ENCODE assay signal across 25 mouse cellular contexts in genomic region chr7:128107462-128107861, GRCm38 (mm10). TPM values are rescaled to one million over a fixed set of nuclear protein-coding genes. Genes with fewer than 3 reads are reported as not detected.
A peak's percentile ranks its signal among the peaks of the same experiment; 100 is the strongest.
DNase-seq lines count a peak whose midpoint lies in the region; ATAC-seq lines count a peak whose summit lies in the region.
"Had no signal": no experiment of that assay in that cellular context is flagged by ENCODE, and none has a peak within 500 bp of the region (broad histone marks: within the 10 kb centered on the region; RNA-seq: fewer than 3 reads in every experiment).

No protein-coding gene starts in this region.

- no peaks in the 10 kb centered on the region for H3K36me3 ChIP-seq in forebrain, embryonic 11.5 days (ENCODE audit: control insufficient read depth, insufficient read depth, low read length)
- no peaks in the 10 kb centered on the region for H3K36me3 ChIP-seq in forebrain, embryonic 10.5 days (replicated peaks)
- no peaks in the 10 kb centered on the region for H3K36me3 ChIP-seq in liver, embryonic 11.5 days (ENCODE audit: control insufficient read depth, insufficient read depth, low read length)
- no peaks in the 10 kb centered on the region for H3K36me3 ChIP-seq in liver, embryonic 12.5 days
- H3K36me3 ChIP-seq: embryonic facial prominence, embryonic 10.5 days; embryonic facial prominence, embryonic 12.5 days; forebrain, embryonic 15.5 days; G1E had no signal

- peak; percentile 34 for DNase-seq in forebrain, embryonic 11.5 days (ENCODE audit: low spot score)
- DNase-seq in forebrain, embryonic 10.5 days (ENCODE audit: extremely low spot score, low spot score) = no peak
- peak; percentile 24 for DNase-seq in liver, embryonic 11.5 days (ENCODE audit: low spot score)
- peak; percentile 31 for DNase-seq in testis, postnatal 10 days (ENCODE audit: low spot score)
- no peak for DNase-seq in testis, postnatal 14 days (ENCODE audit: low spot score)
- DNase-seq: adrenal gland, adult 8-10 months; adrenal gland, postnatal 14 days; adrenal gland, postnatal 36 days; B cell, adult 2 months; cerebellum, adult 11-12 months; cerebellum, adult 2 months; cerebellum, adult 9-10 months; cerebellum, postnatal 10 days; cerebellum, postnatal 25 days; forebrain, postnatal 0 days had no signal

- no peaks in the 10 kb centered on the region for H3K4me1 ChIP-seq in forebrain, embryonic 11.5 days (replicated peaks; ENCODE audit: control insufficient read depth, insufficient read depth, low read length)
- no peaks in the 10 kb centered on the region for H3K4me1 ChIP-seq in forebrain, embryonic 10.5 days
- H3K4me1 ChIP-seq in liver, embryonic 11.5 days (replicated peaks; ENCODE audit: control insufficient read depth, insufficient read depth, low read length) = no peaks in the 10 kb centered on the region
- H3K4me1 ChIP-seq in liver, embryonic 12.5 days = no peaks in the 10 kb centered on the region
- H3K4me1 ChIP-seq: embryonic facial prominence, embryonic 10.5 days; embryonic facial prominence, embryonic 12.5 days; forebrain, embryonic 13.5 days; forebrain, embryonic 15.5 days had no signal

- H3K27me3 ChIP-seq in forebrain, embryonic 11.5 days (ENCODE audit: control insufficient read depth, insufficient read depth, low read length) = no peaks in the 10 kb centered on the region
- no peaks in the 10 kb centered on the region for H3K27me3 ChIP-seq in forebrain, embryonic 10.5 days (ENCODE audit: poor library complexity, severe bottlenecking)
- H3K27me3 ChIP-seq in liver, embryonic 11.5 days (replicated peaks; ENCODE audit: control insufficient read depth, insufficient read depth, low read length) = no peaks in the 10 kb centered on the region
- H3K27me3 ChIP-seq in liver, embryonic 12.5 days (replicated peaks) = no peaks in the 10 kb centered on the region
- H3K27me3 ChIP-seq: embryonic facial prominence, embryonic 12.5 days; forebrain, embryonic 13.5 days; forebrain, embryonic 15.5 days had no signal

- H3K4me2 ChIP-seq in forebrain, embryonic 11.5 days (ENCODE audit: low read depth, low read length, severe bottlenecking) = no peak overlapping the region
- H3K4me2 ChIP-seq in liver, embryonic 11.5 days = no peak overlapping the region
- no peak overlapping the region for H3K4me2 ChIP-seq in liver, embryonic 12.5 days
- H3K4me2 ChIP-seq: embryonic facial prominence, embryonic 12.5 days; forebrain, embryonic 13.5 days; forebrain, embryonic 15.5 days had no signal

- H3K9me3 ChIP-seq in forebrain, embryonic 11.5 days (ENCODE audit: control insufficient read depth, low read length) = no peaks in the 10 kb centered on the region
- H3K9me3 ChIP-seq in forebrain, embryonic 10.5 days = no peaks in the 10 kb centered on the region
- H3K9me3 ChIP-seq in liver, embryonic 11.5 days (ENCODE audit: control insufficient read depth, low read length) = no peaks in the 10 kb centered on the region
- no peaks in the 10 kb centered on the region for H3K9me3 ChIP-seq in liver, embryonic 12.5 days (replicated peaks)
- H3K9me3 ChIP-seq: embryonic facial prominence, embryonic 10.5 days; embryonic facial prominence, embryonic 12.5 days; forebrain, embryonic 13.5 days; forebrain, embryonic 15.5 days; G1E had no signal

- H3K4me3 ChIP-seq in forebrain, embryonic 11.5 days (ENCODE audit: low read depth, low read length) = no peak overlapping the region
- H3K4me3 ChIP-seq in forebrain, embryonic 10.5 days = no peak overlapping the region
- no peak overlapping the region for H3K4me3 ChIP-seq in liver, embryonic 11.5 days (ENCODE audit: low read depth, low read length)
- H3K4me3 ChIP-seq in liver, embryonic 12.5 days = no peak overlapping the region
- H3K4me3 ChIP-seq: embryonic facial prominence, embryonic 10.5 days; embryonic facial prominence, embryonic 12.5 days; forebrain, embryonic 13.5 days; forebrain, embryonic 15.5 days had no signal

- H3K27ac ChIP-seq in forebrain, embryonic 11.5 days (ENCODE audit: low read depth, low read length) = no peak overlapping the region
- H3K27ac ChIP-seq in forebrain, embryonic 10.5 days = no peak overlapping the region
- H3K27ac ChIP-seq in liver, embryonic 11.5 days (ENCODE audit: low read depth, low read length) = no peak overlapping the region
- H3K27ac ChIP-seq in liver, embryonic 12.5 days = no peak overlapping the region
- H3K27ac ChIP-seq: embryonic facial prominence, embryonic 10.5 days; embryonic facial prominence, embryonic 12.5 days; forebrain, embryonic 13.5 days; forebrain, embryonic 15.5 days had no signal

- H3K9ac ChIP-seq in forebrain, embryonic 11.5 days (ENCODE audit: low read length) = no peak overlapping the region
- H3K9ac ChIP-seq in liver, embryonic 11.5 days (ENCODE audit: low read depth, low read length) = no peak overlapping the region
- no peak overlapping the region for H3K9ac ChIP-seq in liver, embryonic 12.5 days
- H3K9ac ChIP-seq: embryonic facial prominence, embryonic 12.5 days; forebrain, embryonic 13.5 days; forebrain, embryonic 15.5 days; forebrain, postnatal 0 days had no signal

- ATAC-seq in forebrain, embryonic 11.5 days (replicated peaks; ENCODE audit: low FRiP score) = no peak
- ATAC-seq in liver, embryonic 11.5 days (replicated peaks; ENCODE audit: low FRiP score) = no peak
- no peak for ATAC-seq in liver, embryonic 12.5 days
- ATAC-seq: activated CD4-positive, CD25-positive, alpha-beta regulatory T cell, adult 4 months; CD4-positive, CD25-positive, alpha-beta regulatory T cell, adult 4 months; forebrain, embryonic 13.5 days; forebrain, embryonic 15.5 days; forebrain, postnatal 0 days; Patski had no signal

- 88% methylated on average over 7 of the region's 7 CpGs for WGBS in forebrain, embryonic 11.5 days
- 92% methylated on average over 7 of the region's 7 CpGs for WGBS in forebrain, embryonic 10.5 days
- 80% methylated on average over 7 of the region's 7 CpGs for WGBS in liver, embryonic 11.5 days
- WGBS in liver, embryonic 12.5 days (ENCODE audit: insufficient replicate concordance) = 74% methylated on average over 7 of the region's 7 CpGs

RNA-seq across cellular contexts. Expression of gene Itgax, which starts 21.9 kb away (rescaled TPM):
- not detected in 2 replicates for polyA plus RNA-seq in forebrain, embryonic 11.5 days (2014; fragmentation: Nextera tagmentation; extraction: Ambion mirVana)
- polyA plus RNA-seq in forebrain, embryonic 10.5 days (2016; fragmentation: Nextera tagmentation; extraction: Ambion mirVana) = not detected in 2 replicates
- polyA plus RNA-seq in liver, embryonic 11.5 days (2014; fragmentation: Nextera tagmentation; extraction: Ambion mirVana) = 0.12 and 0.18 TPM in 2 replicates
- 0.17 and 0.19 TPM in 2 replicates for polyA plus RNA-seq in liver, embryonic 12.5 days (2016; fragmentation: Nextera tagmentation; extraction: Ambion mirVana)
- polyA plus RNA-seq: activated CD4-positive, CD25-positive, alpha-beta regulatory T cell, adult 4 months; CD4-positive, CD25-positive, alpha-beta regulatory T cell, adult 4 months; embryonic facial prominence, embryonic 10.5 days; embryonic facial prominence, embryonic 12.5 days; forebrain, embryonic 15.5 days; G1E had no signal

RNA-seq across cellular contexts. Expression of gene Gm49368, which starts 45.0 kb away (rescaled TPM):
- polyA plus RNA-seq in forebrain, embryonic 11.5 days (2014; fragmentation: Nextera tagmentation; extraction: Ambion mirVana) = not detected in 2 replicates
- polyA plus RNA-seq in forebrain, embryonic 10.5 days (2016; fragmentation: Nextera tagmentation; extraction: Ambion mirVana) = not detected in 2 replicates
- not detected in 2 replicates for polyA plus RNA-seq in liver, embryonic 11.5 days (2014; fragmentation: Nextera tagmentation; extraction: Ambion mirVana)
- not detected in 2 replicates for polyA plus RNA-seq in liver, embryonic 12.5 days (2016; fragmentation: Nextera tagmentation; extraction: Ambion mirVana)
- polyA plus RNA-seq: CD4-positive, CD25-positive, alpha-beta regulatory T cell, adult 4 months; cerebellum, adult 2 months; embryonic facial prominence, embryonic 10.5 days; embryonic facial prominence, embryonic 12.5 days; embryonic facial prominence, embryonic 14.5 days; forebrain, embryonic 13.5 days; forebrain, embryonic 15.5 days; forebrain, postnatal 0 days; G1E; Patski had no signal

RNA-seq across cellular contexts. Expression of gene Itgam, which starts 45.0 kb away (rescaled TPM):
- polyA plus RNA-seq in forebrain, embryonic 11.5 days (2014; fragmentation: Nextera tagmentation; extraction: Ambion mirVana) = 0.40 and 0.57 TPM in 2 replicates
- polyA plus RNA-seq in forebrain, embryonic 10.5 days (2016; fragmentation: Nextera tagmentation; extraction: Ambion mirVana) = 0.33 and 0.40 TPM in 2 replicates
- polyA plus RNA-seq in liver, embryonic 11.5 days (2014; fragmentation: Nextera tagmentation; extraction: Ambion mirVana) = 1.8 and 1.9 TPM in 2 replicates
- polyA plus RNA-seq in liver, embryonic 12.5 days (2016; fragmentation: Nextera tagmentation; extraction: Ambion mirVana) = 2.1 and 2.2 TPM in 2 replicates
- polyA plus RNA-seq: Patski had no signal

RNA-seq across cellular contexts. Expression of gene Itgad, which starts 46.7 kb away (rescaled TPM):
- polyA plus RNA-seq in forebrain, embryonic 11.5 days (2014; fragmentation: Nextera tagmentation; extraction: Ambion mirVana) = not detected in 2 replicates
- not detected in 2 replicates for polyA plus RNA-seq in forebrain, embryonic 10.5 days (2016; fragmentation: Nextera tagmentation; extraction: Ambion mirVana)
- not detected in 2 replicates for polyA plus RNA-seq in liver, embryonic 11.5 days (2014; fragmentation: Nextera tagmentation; extraction: Ambion mirVana)
- polyA plus RNA-seq in liver, embryonic 12.5 days (2016; fragmentation: Nextera tagmentation; extraction: Ambion mirVana) = 0.08 TPM in 1 of 2 replicates, not detected in the other
- polyA plus RNA-seq: embryonic facial prominence, embryonic 10.5 days; embryonic facial prominence, embryonic 12.5 days; embryonic facial prominence, embryonic 14.5 days; forebrain, embryonic 13.5 days; forebrain, embryonic 15.5 days; Patski had no signal

Comparison
In these comparisons a context has a peak if more than half of its experiments do, and no peak if none do; other contexts are left out.
1. DNase-seq: peak in forebrain, embryonic 11.5 days (single experiment), liver, embryonic 11.5 days (single experiment) and testis, postnatal 10 days (single experiment); none in forebrain, embryonic 10.5 days (single experiment) and testis, postnatal 14 days (single experiment).